Mouse (Mus musculus): ENCODE results near the gene Tas1r3.
A peak's percentile ranks its signal among the peaks of the same experiment; 100 is the strongest.

The Tas1r3 gene

DNA sequence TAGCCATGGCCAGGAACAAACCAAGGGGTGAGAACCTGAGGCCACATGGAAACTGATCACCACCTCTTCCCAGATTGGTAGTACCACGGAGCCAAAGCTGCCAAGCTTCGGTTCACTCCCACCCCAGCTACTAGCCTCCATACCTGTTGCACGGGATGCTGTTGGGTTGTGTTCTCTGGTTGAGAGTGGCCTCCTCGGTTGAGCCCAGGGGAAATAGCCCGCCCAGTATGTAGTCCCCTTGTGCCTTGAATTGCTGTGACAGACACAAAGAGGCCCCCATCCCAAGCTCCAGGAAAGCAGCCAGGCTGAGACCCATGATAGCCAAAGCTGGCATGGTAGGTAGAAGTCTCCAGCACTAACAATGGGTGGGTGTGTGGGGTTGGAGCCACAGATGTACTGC, at the start of gene Tas1r3:
TSS of gene Tas1r3 (minus strand) at position 362 of the 400 bp plus-strand sequence.
- DNase-seq (ENCODE audit: low spot score in 2 of 2) = no peak

DNA sequence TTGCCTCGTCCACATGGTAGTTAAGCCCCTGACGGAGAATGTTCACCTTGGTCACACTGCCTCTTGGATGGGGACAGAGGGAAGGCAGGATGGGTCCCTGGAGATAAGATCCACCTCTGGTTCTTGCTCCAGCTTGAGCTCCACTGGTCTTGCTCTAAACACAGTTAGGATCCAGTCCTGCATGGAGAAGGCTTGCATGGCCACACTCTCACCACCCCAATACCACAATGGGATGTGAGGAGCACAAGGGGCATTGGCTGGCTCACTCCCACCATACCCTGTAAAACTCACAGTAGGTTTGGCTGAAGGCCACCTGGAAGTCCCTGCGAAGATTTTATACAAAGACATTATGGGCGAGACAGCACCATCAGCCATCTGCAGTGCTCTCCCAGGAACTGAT, 45.6 kb upstream of the Tas1r3 start:
- DNase-seq (ENCODE audit: low spot score in 2 of 2) = no peak

DNA sequence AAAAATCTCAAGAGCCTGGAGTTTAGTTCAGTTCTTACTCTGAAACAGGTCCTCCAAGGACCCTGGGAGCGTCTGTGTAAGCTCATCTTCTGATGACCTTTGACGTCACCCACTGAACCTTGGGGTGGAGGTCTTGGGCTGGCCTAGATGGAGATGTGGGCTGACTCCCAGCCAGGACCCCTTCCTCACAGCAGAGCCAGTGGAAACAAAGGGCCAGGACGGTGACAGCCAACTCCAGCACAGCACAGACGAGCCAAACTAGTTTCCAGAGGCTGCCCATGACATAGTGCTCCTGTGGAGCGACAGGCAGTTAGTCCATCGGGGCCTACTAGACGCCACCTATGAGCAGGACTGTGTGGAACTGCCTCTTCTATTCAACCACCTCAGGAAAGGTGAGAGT, 45.1 kb upstream of the Tas1r3 start:
- DNase-seq (ENCODE audit: low spot score in 2 of 2) = no peak

DNA sequence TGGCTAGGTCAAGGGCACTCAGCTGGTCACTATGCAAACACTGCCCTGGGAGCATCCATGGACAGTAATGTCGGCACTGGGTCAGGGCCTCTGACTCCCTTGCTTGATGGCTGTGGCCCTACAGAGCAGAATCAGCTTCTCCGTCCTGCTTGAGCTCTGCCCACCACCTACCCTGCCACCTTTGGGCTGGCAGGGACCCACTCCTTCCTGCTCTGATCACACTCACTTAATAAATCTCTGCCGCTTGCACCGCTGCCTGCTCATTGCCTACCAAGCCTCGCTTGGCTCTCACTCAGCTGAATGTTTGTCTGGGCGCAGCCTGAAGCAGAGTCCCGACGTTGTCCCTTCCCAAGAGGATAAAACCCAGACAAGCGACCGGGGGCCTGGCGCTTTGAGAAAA, 43.8 kb upstream of the Tas1r3 start:
- peak in 1 of 2 experiments; percentile 55 for DNase-seq (ENCODE audit: low spot score in 2 of 2)

GRCm38 (mm10) chr4:155906125-155906524, 43.0 kb upstream of the Tas1r3 start:
- peak in 1 of 2 experiments; percentile 55 for DNase-seq (ENCODE audit: low spot score in 2 of 2)

GRCm38 (mm10) chr4:155905634-155906033, 42.5 kb upstream of the Tas1r3 start:
- DNase-seq (ENCODE audit: low spot score in 2 of 2) = peak in 1 of 2 experiments; percentile 58

DNA sequence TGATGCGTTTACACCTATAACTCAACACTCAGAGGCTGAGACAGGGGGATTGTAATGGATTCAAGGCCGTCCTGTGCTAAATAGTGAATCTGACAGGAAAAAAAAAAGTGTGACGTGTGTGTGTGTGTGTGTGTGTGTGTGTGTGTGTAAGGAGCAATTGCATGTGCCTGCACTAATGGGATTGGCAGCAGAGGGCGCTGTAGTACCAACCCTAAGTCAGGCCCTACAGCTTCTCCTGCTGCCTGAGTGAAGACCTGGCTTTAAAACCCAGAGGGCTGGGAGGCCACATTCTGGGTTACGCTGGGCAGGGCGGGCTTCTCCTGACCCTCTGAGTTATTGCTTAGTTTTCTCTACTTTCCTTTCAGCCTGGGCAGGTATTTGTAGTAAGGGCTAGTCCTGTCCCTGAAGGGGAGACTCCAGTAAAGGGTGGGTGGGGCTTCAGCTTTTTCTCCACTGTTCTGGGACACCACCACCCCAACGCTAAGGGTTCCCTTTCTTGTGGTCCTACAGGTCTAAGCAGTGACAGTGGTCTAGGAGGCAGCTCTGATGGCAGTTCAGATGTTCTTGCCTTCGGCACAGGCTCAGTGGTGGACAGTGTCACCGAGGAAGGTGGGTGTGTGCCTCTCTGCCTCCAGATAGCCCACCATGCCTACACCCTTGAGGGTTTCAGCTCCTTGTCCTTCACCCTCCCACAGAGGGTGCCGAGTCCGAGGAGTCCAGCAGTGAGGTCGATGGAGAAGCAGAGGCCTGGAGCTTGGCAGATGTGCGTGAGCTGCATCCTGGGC, 41.3 kb upstream of the Tas1r3 start:
- DNase-seq (ENCODE audit: low spot score in 2 of 2) = peak in 1 of 2 experiments; percentile 60

GRCm38 (mm10) chr4:155903246-155903645, 40.1 kb upstream of the Tas1r3 start:
- peak; percentile 14 to 56 for DNase-seq (ENCODE audit: low spot score in 2 of 2)

DNA sequence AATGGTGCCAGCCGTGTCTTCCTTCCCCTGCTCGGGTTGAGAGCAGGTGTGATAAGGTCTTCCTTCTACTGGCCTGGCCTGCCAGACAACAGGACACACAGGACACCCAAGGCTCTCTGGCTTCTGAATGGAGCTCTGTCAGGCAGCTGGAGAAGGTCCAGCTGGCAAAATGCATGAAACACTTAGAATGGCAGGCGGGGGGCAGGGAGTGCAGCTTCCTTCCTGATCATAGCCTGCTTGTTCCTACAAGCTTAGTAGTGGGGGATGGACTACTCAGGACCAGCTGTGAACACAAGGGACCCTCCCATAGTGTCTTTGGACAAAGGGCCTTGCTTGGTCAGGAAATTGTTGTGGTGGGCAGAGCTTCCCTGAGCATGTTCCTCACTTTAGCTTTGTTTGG, 38.0 kb upstream of the Tas1r3 start:
- DNase-seq (ENCODE audit: low spot score in 2 of 2) = peak in 1 of 2 experiments; percentile 17

DNA sequence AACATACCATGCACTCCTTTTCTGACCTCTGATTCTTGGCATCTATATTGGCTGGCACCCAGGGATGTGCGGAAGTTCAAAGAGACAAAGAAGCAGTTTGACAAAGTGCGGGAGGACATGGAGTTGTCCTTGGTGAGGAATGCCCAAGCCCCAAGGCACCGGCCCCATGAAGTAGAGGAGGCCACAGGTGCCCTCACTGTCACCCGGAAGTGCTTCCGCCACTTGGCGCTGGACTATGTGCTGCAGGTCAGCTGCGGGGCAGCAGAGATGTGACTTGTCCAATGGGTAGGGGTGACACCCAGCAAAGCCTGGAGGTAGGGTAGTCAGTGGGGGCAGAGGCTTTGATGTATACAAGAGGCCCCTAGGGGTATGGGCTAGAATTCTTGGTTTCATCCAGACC, 36.2 kb upstream of the Tas1r3 start:
- peak in 1 of 2 experiments; percentile 57 for DNase-seq (ENCODE audit: low spot score in 2 of 2)

- DNase-seq (ENCODE audit: low spot score in 2 of 2) = no peak
Observed at GRCm38 (mm10) chr4:155898318-155898717, 35.2 kb upstream of the Tas1r3 start.

GRCm38 (mm10) chr4:155896461-155896860, 33.3 kb upstream of the Tas1r3 start:
- peak in 1 of 2 experiments; percentile 49 for DNase-seq (ENCODE audit: low spot score in 2 of 2)

GRCm38 (mm10) chr4:155895826-155896225, 32.7 kb upstream of the Tas1r3 start:
- DNase-seq (ENCODE audit: low spot score in 2 of 2) = peak; percentile 16 to 50

- peak; percentile 40 to 70 for DNase-seq (ENCODE audit: low spot score in 2 of 2)
Observed at GRCm38 (mm10) chr4:155895216-155895615, 32.1 kb upstream of the Tas1r3 start.

- peak; percentile 75 to 76 for DNase-seq (ENCODE audit: low spot score in 2 of 2)
Observed at GRCm38 (mm10) chr4:155894311-155894881, 31.2 kb upstream of the Tas1r3 start.

DNA sequence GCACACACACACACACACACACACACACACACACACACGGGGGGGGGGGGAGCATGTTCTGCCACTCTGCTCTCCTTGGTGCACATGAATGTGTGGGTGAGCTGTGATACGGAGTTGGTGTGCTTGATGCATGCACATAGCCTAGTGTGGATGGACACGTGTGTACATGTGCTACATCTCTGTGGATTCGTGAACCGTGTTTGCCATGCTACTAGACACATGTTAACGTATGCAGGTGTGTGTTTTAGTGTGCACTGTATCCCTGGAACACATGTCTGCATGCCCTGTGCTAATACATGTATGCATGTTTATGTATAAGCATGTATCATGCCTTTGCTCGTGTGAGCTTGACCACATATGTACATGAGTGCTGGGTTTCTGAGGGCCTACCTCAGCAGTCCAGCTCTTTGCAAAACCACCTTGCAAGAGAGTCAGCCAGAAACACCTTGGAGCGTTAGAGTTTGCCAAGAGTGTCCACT, 30.1 kb upstream of the Tas1r3 start:
- peak; percentile 13 to 28 for DNase-seq (ENCODE audit: low spot score in 2 of 2)

GRCm38 (mm10) chr4:155892438-155893211, 29.5 kb upstream of the Tas1r3 start:
- DNase-seq (ENCODE audit: low spot score in 2 of 2) = peak in 1 of 2 experiments; percentile 62

DNA sequence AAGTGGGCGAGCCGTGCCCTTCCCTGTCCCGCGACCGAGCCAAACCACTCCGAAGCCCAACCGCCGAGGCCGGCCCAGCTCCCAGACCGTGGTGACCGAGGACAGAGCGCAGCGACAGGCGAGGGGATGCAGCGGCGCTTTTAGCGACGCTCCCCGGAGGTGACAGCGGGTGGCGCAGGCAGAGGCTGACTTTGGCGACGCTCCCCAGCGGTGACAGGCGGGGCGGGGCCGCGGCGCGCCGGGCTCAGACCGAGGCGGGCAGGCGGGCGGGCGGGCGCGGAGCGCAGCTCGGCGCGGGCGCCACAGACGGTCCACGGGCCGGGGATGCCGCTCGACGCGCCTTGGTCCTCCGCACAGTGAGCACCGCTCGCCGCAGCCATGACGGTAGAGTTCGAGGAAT, 28.9 kb upstream of the Tas1r3 start:
- peak; percentile 81 to 84 for DNase-seq (ENCODE audit: low spot score in 2 of 2)

DNA sequence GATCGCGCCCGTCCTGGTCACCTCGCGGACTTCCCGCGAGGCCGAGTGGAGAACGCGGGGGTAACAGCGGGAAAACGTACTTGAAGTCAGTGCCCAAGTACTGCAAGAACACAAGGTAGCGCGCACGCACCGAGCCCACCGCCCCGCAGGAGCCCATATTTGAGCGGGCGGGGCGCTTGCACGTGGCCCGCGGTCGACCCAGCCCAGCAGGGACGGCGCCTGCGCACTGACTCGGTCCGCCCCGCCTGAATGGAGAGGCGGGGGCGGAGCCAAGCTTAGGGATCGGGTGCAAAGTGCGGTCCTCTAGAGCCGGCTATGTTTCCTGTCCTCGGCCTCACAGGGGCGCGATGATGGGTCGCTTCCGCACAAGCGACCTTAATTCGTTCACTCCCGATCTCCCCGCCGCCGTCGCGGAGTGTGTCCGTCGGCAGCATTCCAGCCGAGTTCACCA, 28.4 kb upstream of the Tas1r3 start, which contains the start of the genes Pusl1 and Acap3:
TSS of gene Pusl1 (minus strand) at position 231 of the 451 bp plus-strand sequence.
TSS of gene Acap3 (plus strand) at position 272 of the 451 bp plus-strand sequence.
- peak; percentile 95 to 97 for DNase-seq (ENCODE audit: low spot score in 2 of 2)

DNA sequence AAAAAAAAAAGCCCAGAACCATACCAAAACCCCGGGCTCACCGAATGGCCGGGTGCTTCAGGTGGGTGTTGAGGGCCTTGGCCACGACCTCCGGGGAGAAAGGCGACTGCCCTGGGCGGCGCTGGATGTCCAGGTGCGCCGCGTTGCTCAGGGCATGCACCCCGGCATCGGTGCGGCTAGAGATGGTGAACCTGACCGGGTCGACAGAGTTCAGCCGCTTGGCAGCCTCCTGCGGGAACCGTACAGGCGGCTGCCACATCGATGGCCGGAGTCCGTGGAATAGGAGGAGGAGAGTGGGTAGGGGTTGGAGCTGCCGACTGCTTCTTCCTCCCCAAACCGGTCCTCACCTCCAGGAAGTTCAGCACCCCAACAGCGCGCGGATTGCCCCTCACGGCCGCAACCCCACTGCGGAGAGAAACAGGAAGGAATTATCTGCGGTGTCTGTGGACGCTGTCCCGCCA, 27.9 kb upstream of the Tas1r3 start:
- DNase-seq (ENCODE audit: low spot score in 2 of 2) = peak in 1 of 2 experiments; percentile 20

DNA sequence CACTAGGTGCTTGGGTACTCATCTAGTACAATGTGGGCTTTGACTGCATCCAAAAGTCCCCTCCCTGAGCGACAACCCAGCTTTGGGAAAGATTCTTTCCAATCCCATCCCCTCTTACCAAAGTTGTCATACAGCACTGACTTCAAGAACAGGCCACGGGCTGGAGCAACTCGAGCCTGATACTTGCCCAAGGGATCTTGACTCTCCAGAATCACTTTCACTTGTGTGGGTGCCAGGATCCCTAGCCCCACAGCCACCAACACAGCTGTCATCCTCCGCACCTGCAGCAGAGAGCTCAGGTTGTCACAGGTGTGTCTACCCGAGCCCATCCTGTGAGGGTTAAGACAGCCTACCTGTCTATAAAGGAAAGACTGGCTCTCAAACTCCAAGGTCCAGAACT, 26.2 kb upstream of the Tas1r3 start:
- peak; percentile 14 to 44 for DNase-seq (ENCODE audit: low spot score in 2 of 2)

GRCm38 (mm10) chr4:155888181-155888580, 25.0 kb upstream of the Tas1r3 start:
- DNase-seq (ENCODE audit: low spot score in 2 of 2) = peak in 1 of 2 experiments; percentile 14

Data from urinary bladder, postnatal 4 days (tissue).